In genomic region chr13:56351401-56351735, GRCm38 (mm10) we compare ENCODE assay signal across 16 mouse cellular contexts. TPM values are rescaled to one million over a fixed set of nuclear protein-coding genes. Genes with fewer than 3 reads are reported as not detected.
DNase-seq lines count a peak whose midpoint lies in the region; ATAC-seq and TF ChIP-seq lines count a peak whose summit lies in the region.
"Had no signal": no experiment of that assay in that cellular context is flagged by ENCODE, and none has a peak within 500 bp of the region (broad histone marks: within the 10 kb centered on the region; RNA-seq: fewer than 3 reads in every experiment).

No protein-coding gene starts in this region.

- TF ChIP-seq CTCF in lung, embryonic 14.5 days (IDR thresholded peaks at IDR 0.05; ENCODE audit: low read depth), result no peak

- ATAC-seq in heart, embryonic 15.5 days (replicated peaks; ENCODE audit: insufficient number of reproducible peaks, insufficient read depth, low FRiP score, low read depth), result no peak
- peak; percentile 35; the same call in 1 of the 2 replicates for ATAC-seq in lung, embryonic 14.5 days (ENCODE audit: insufficient read depth)
- ATAC-seq in limb, embryonic 12.5 days (ENCODE audit: insufficient number of reproducible peaks, insufficient read depth, low FRiP score, low TSS enrichment, low read depth), result no peak
- ATAC-seq: forebrain, embryonic 14.5 days had no signal

- peaks cover 15% of the 10 kb centered on the region for H3K4me1 ChIP-seq in heart, embryonic 15.5 days (replicated peaks)
- H3K4me1 ChIP-seq in lung, embryonic 14.5 days (ENCODE audit: insufficient read depth), result peaks cover 19% of the 10 kb centered on the region
- peaks cover 55% of the 10 kb centered on the region for H3K4me1 ChIP-seq in limb, embryonic 12.5 days (replicated peaks)

- 68% methylated on average over 5 of the region's 5 CpGs for WGBS in heart, embryonic 15.5 days
- 38% methylated on average over 5 of the region's 5 CpGs for WGBS in lung, embryonic 14.5 days
- WGBS in limb, embryonic 12.5 days, result 45% methylated on average over 5 of the region's 5 CpGs

- no peak overlapping the region for H3K9ac ChIP-seq in heart, embryonic 15.5 days
- H3K9ac ChIP-seq in lung, embryonic 14.5 days, result no peak overlapping the region; the same call in 1 of the 2 replicates
- no peak overlapping the region for H3K9ac ChIP-seq in limb, embryonic 12.5 days (replicated peaks)
- H3K9ac ChIP-seq: heart, embryonic 13.5 days; hindbrain, embryonic 14.5 days; liver, embryonic 14.5 days had no signal

- H3K4me2 ChIP-seq in heart, embryonic 15.5 days, result no peak overlapping the region
- H3K4me2 ChIP-seq in lung, embryonic 14.5 days, result no peak overlapping the region
- H3K4me2 ChIP-seq in limb, embryonic 12.5 days, result no peak overlapping the region
- H3K4me2 ChIP-seq: heart, embryonic 13.5 days; hindbrain, embryonic 14.5 days had no signal

- DNase-seq in heart, postnatal 4 days, result no peak
- DNase-seq in lung, embryonic 14.5 days, result peak; percentile 64
- DNase-seq in lung, postnatal 36 days, result no peak
- DNase-seq in yolk sac, embryonic 10.5 days (ENCODE audit: low spot score), result peak; percentile 29
- DNase-seq in adrenal gland, postnatal 14 days, result no peak
- DNase-seq in right cerebral cortex, adult 18-20 months, result no peak
- DNase-seq: cerebellum, postnatal 14 days; kidney, adult 9 months; midbrain, embryonic 14.5 days had no signal

- no peaks in the 10 kb centered on the region for H3K36me3 ChIP-seq in heart, embryonic 15.5 days
- no peaks in the 10 kb centered on the region for H3K36me3 ChIP-seq in lung, embryonic 14.5 days (ENCODE audit: insufficient read depth)
- H3K36me3 ChIP-seq in limb, embryonic 12.5 days, result no peaks in the 10 kb centered on the region
- H3K36me3 ChIP-seq: heart, embryonic 13.5 days had no signal

- no peak overlapping the region for H3K4me3 ChIP-seq in heart, embryonic 15.5 days
- H3K4me3 ChIP-seq in lung, embryonic 14.5 days (ENCODE audit: low read depth, low read length), result no peak overlapping the region
- no peak overlapping the region for H3K4me3 ChIP-seq in limb, embryonic 12.5 days (replicated peaks)
- H3K4me3 ChIP-seq: heart, embryonic 13.5 days had no signal

- 0 out of 2 replicates have a peak, but pooled peaks cover 7% of the 10 kb centered on the region for H3K27me3 ChIP-seq in heart, embryonic 15.5 days
- H3K27me3 ChIP-seq in lung, embryonic 14.5 days (ENCODE audit: insufficient read depth, low read length), result no peaks in the 10 kb centered on the region
- H3K27me3 ChIP-seq in limb, embryonic 12.5 days, result no peaks in the 10 kb centered on the region

- no peaks in the 10 kb centered on the region for H3K9me3 ChIP-seq in heart, embryonic 15.5 days (replicated peaks)
- H3K9me3 ChIP-seq in lung, embryonic 14.5 days (ENCODE audit: low read depth, low read length), result no peaks in the 10 kb centered on the region
- H3K9me3 ChIP-seq in limb, embryonic 12.5 days, result no peaks in the 10 kb centered on the region
- H3K9me3 ChIP-seq: heart, embryonic 13.5 days had no signal

- H3K27ac ChIP-seq in heart, embryonic 15.5 days, result 0 out of 2 replicates have a peak overlapping the region, but pooled peaks have one; percentile 37
- peak overlapping the region; percentile 77 for H3K27ac ChIP-seq in lung, embryonic 14.5 days (ENCODE audit: low read depth)
- peak overlapping the region; percentile 95 for H3K27ac ChIP-seq in limb, embryonic 12.5 days
- H3K27ac ChIP-seq: heart, embryonic 13.5 days; hindbrain, embryonic 14.5 days; liver, embryonic 14.5 days had no signal

RNA-seq across cellular contexts. Expression of gene Cxcl14, which starts 55.0 kb away (rescaled TPM):
- polyA plus RNA-seq in heart, embryonic 15.5 days (2015; fragmentation: Nextera tagmentation; extraction: Ambion mirVana), result 1.0 and 2.1 TPM in 2 replicates
- total RNA-seq in heart, postnatal 4 days (2021), result under 1 TPM; 0.20 to 0.24 TPM
- 9.0 and 9.8 TPM in 2 replicates for polyA plus RNA-seq in lung, embryonic 14.5 days (2014; fragmentation: Nextera tagmentation; extraction: Ambion mirVana)
- polyA plus RNA-seq in limb, embryonic 12.5 days (2016; fragmentation: Nextera tagmentation; extraction: Ambion mirVana), result 342 and 397 TPM in 2 replicates
- total RNA-seq in adrenal gland, postnatal 14 days (2021), result 23.9 and 27.3 TPM in 2 replicates
- total RNA-seq: megakaryocyte progenitor cell, adult 5-6 weeks had no signal

Comparison
In these comparisons a context has a peak if more than half of its experiments do, and no peak if none do; other contexts are left out.
1. DNase-seq: peak in lung, embryonic 14.5 days (single experiment) and yolk sac, embryonic 10.5 days (single experiment); none in heart, postnatal 4 days (single experiment), lung, postnatal 36 days (single experiment), adrenal gland, postnatal 14 days (single experiment) and right cerebral cortex, adult 18-20 months (single experiment).
2. H3K27ac ChIP-seq: peak in every context shown above with its lines; median percentile 95 in limb, embryonic 12.5 days; 77 in lung, embryonic 14.5 days; 37 in heart, embryonic 15.5 days.
3. RNA of gene Cxcl14, which starts 55.0 kb away (polyA plus RNA-seq): 342 to 397 TPM in limb, embryonic 12.5 days; 9.0 to 9.8 TPM in lung, embryonic 14.5 days and 1.0 to 2.1 TPM in heart, embryonic 15.5 days; every median in the first group is over 10 times any median in the second.